Mouse (Mus musculus) neural tube, embryonic 15.5 days (tissue): ENCODE results near the gene Amn1. TPM values are rescaled to one million over a fixed set of nuclear protein-coding genes. Genes with fewer than 3 reads are reported as not detected.
"Not testable (repeated sequence)": the region's sequence is repeated elsewhere in the genome, so short reads cannot be mapped to it uniquely, and the experiment has no call there.

Source experiments
- ATAC-seq: fragments of 200-750 bp; cut with Nextera tagmentation; 2 replicates; pipeline ENCODE4 v1.8.0; 2017; ENCODE audit warnings: mild to moderate bottlenecking, moderate TSS enrichment, moderate library complexity; ENCODE audit not compliant: low FRiP score
- H3K27ac ChIP-seq: fragments of 300-500 bp; sonication (generic); replicated peaks from 2 replicates; pipeline ENCODE4 v1.5.1; 2015; ENCODE audit warnings: mild to moderate bottlenecking, inconsistent platforms
- H3K27me3 ChIP-seq: fragments of 300-500 bp; sonication (generic); replicated peaks from 2 replicates; pipeline ENCODE4 v1.6.1; 2015; ENCODE audit warnings: inconsistent platforms
- H3K36me3 ChIP-seq: fragments of 300-500 bp; sonication (generic); 2 replicates; pipeline ENCODE4 v1.6.1; 2015; ENCODE audit warnings: inconsistent platforms
- H3K4me1 ChIP-seq: fragments of 300-500 bp; sonication (generic); 2 replicates; pipeline ENCODE4 v1.6.1; 2015; ENCODE audit warnings: inconsistent platforms
- H3K4me2 ChIP-seq: fragments of 300-500 bp; sonication (generic); 2 replicates; pipeline ENCODE4 v1.6.1; 2015; ENCODE audit warnings: inconsistent platforms, mild to moderate bottlenecking, moderate library complexity
- H3K4me3 ChIP-seq: fragments of 300-500 bp; sonication (generic); replicated peaks from 2 replicates; pipeline ENCODE4 v1.5.1; 2015; ENCODE audit warnings: mild to moderate bottlenecking, inconsistent platforms
- H3K9ac ChIP-seq: fragments of 300-500 bp; sonication (generic); replicated peaks from 2 replicates; pipeline ENCODE4 v1.6.1; 2015; ENCODE audit warnings: mild to moderate bottlenecking, inconsistent platforms
- H3K9me3 ChIP-seq: fragments of 300-500 bp; sonication (generic); replicated peaks from 2 replicates; pipeline ENCODE4 v1.6.1; 2016; ENCODE audit warnings: inconsistent platforms
- WGBS: fragments of 180-500 bp; shearing (Covaris S2); methylation state at CpG from one replicate; pipeline ENCODE4 v1.1.7; 2015; ENCODE audit warnings: mixed read lengths; 5-methylcytosine and 5-hydroxymethylcytosine counted together
- polyA plus RNA-seq: library from polyadenylated mRNA; unstranded; fragments of >200 nt; fragmentation: Nextera tagmentation; extraction: Ambion mirVana; gene quantifications from 2 replicates; pipeline ENCODE4 v1.2.1, GENCODE M21; 2015

Amn1 gene
- polyA plus RNA-seq, 1 experiment from 2014 or later: 106 TPM

DNA sequence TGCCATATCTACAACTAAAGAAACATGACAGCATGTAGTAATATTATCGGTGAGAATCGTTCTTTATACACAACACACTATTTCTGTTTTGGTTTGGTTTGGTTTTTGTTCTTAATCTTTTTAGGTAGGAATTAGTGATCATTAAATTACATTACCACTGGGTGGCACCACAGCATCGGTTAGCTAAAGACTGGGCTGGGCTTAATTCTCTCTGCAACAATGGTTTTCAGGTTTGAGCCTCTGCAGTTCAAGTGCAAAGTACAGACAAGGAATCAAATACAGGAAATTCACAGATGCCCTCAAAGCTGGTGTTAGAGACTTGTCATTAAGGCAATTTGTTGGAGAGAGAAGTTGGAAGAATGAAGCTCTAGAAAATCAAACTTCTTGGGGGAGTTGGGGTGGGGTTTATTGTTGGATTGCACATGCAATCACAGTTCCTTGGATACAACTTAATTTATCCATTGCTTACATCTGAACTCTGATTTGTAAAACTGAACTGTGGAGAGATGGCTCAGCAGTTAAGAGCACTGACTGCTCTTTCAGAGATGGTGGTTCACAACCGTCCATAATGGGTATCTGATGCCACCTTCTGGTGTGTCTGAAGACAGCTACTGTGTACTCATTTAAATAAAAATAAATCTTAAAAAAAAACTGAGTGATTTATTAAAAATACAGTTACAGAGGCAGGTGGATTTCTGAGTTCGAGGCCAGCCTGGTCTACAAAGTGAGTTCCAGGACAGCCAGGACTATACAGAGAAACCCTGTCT lies 56.0 kb downstream of the Amn1 start:
- H3K4me1 ChIP-seq: 0 out of 2 replicates have a peak, but pooled peaks cover 2% of the 10 kb centered on the region
- no peak overlapping the region for H3K4me2 ChIP-seq
- 19% methylated on average over 5 of the region's 5 CpGs for WGBS
- H3K36me3 ChIP-seq: no peaks in the 10 kb centered on the region
- no peak overlapping the region for H3K27ac ChIP-seq
- no peaks in the 10 kb centered on the region for H3K27me3 ChIP-seq
- H3K9ac ChIP-seq: no peak overlapping the region
- ATAC-seq: peak; percentile 63; the same call in 1 of the 2 replicates
- no peaks in the 10 kb centered on the region for H3K9me3 ChIP-seq
- H3K4me3 ChIP-seq: no peak overlapping the region

DNA sequence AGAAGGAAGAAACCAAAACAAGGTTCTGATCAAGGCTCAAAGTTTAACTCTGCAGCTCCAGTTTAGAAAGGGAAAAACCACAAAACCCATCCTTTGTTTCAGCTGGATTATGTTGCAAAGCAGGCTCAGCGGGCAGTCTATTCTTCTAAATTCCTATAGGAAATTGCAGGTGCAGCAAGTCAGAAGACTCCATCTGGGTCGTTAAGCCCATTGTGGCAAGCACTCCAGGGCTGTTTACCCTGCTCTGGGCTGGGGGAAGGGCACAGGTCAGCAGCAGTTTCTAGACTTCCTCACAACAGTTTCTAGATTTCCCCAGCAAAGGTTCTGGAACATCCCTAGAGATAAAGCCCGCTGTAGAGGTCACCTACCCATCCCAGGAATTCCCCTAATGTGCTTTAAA lies 57.4 kb downstream of the Amn1 start:
- Histone ChIP-seq H3K4me3 (no peak overlapping the region), H3K9me3 (no peaks in the 10 kb centered on the region), H3K27me3 (no peaks in the 10 kb centered on the region), H3K9ac (no peak overlapping the region), H3K4me2 (no peak overlapping the region), H3K4me1 (0 out of 2 replicates have a peak, but pooled peaks cover 2% of the 10 kb centered on the region), H3K36me3 (no peaks in the 10 kb centered on the region), H3K27ac (no peak overlapping the region)
- 2% methylated on average over 3 of the region's 3 CpGs for WGBS
- ATAC-seq: no peak

DNA sequence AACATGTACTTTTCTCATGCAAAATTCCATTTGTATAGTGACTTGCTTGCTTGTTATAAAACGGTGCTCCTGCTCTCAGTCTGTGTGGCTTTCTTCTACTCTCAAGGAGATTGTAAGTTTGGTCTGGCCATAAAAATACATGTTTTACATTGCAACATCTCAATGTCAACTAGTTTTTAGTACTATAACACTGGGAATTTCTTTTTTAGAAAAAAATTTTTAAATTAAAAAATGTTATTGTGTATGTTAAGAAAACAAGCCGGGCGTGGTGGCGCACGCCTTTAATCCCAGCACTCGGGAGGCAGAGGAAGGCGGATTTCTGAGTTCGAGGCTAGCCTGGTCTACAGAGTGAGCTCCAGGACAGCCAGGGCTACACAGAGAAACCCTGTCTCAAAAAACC lies 58.6 kb downstream of the Amn1 start, which contains the start of gene Gm10203:
TSS of gene Gm10203 (plus strand) at position 301 of the 400 bp plus-strand sequence.
- not testable (repeated sequence) for H3K27me3 ChIP-seq, ATAC-seq, H3K36me3 ChIP-seq, H3K4me1 ChIP-seq, H3K4me2 ChIP-seq, H3K9ac ChIP-seq, H3K4me3 ChIP-seq, H3K27ac ChIP-seq, H3K9me3 ChIP-seq
- 78% methylated on average over 8 of the region's 8 CpGs for WGBS

DNA sequence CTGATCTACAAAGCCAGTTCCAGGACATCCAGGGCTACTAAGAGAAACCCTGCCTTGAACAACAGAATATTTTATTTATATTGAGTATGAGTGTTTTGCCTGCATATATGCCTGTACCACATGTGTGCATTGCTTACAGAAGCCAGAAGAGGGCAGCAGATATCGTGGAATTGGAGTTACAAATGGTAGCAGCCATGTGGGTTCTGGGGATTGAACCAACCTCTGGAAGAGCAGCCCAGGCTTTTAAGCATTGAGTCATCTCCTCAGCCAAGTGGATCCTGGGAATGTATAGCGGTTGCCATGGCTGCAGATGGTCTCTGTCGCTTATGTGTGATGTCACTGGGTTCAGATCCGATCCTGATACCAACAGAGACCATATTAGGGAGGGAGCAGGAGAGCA lies 61.8 kb downstream of the Amn1 start:
- WGBS: 72% methylated on average over 4 of the region's 4 CpGs
- Histone ChIP-seq H3K4me3 (no peak overlapping the region), H3K27ac (no peak overlapping the region), H3K9me3 (no peaks in the 10 kb centered on the region), H3K9ac (no peak overlapping the region), H3K27me3 (no peaks in the 10 kb centered on the region), H3K36me3 (no peaks in the 10 kb centered on the region), H3K4me2 (no peak overlapping the region), H3K4me1 (no peaks in the 10 kb centered on the region)
- no peak; the same call in 1 of the 2 replicates for ATAC-seq

DNA sequence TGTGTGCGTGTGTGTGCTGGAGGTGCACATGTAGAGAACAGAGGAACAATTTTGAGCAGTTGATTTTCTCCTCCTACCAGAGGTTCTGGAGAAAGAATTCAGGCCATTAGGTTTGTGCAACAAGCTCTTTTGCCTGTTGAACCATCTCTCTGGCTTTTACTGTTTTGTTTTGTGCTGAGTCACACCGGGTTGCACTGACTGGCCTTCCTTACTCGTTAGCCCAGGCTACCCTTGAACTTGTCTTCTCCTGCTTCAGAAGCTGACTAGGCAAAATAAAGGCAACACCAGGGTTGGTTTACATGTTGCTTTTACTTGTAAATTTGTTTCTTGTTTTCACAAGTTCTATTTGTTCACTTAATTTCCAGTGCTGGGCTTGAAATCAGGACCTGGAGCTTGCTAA lies 65.5 kb downstream of the Amn1 start:
- Histone ChIP-seq H3K4me1 (no peaks in the 10 kb centered on the region; the same call in 1 of the 2 replicates), H3K9me3 (no peaks in the 10 kb centered on the region), H3K27me3 (no peaks in the 10 kb centered on the region), H3K27ac (no peak overlapping the region), H3K4me2 (no peak overlapping the region), H3K9ac (no peak overlapping the region), H3K36me3 (no peaks in the 10 kb centered on the region), H3K4me3 (no peak overlapping the region)
- WGBS: 78% methylated on average over 3 of the region's 3 CpGs
- ATAC-seq: no peak

DNA sequence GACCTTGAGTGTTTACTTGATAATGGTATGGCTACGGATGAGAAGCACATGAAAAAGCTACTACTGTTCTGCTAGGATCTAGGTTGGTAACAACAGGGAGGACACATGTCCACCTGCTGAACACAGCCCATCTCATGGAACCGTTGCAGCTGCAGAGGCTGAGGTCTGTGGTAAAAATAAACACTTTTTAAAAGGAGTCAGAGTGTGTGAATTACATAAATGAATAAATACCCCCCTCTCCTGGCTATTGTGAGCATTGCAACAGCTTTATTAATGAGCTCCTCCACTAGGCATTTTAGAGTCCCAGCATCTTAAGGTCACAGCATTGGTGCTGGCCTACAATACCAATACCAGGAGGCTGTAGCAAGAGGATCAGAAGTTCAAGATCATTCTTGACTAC lies 68.7 kb downstream of the Amn1 start:
- no peaks in the 10 kb centered on the region; the same call in 1 of the 2 replicates for H3K4me1 ChIP-seq
- H3K9me3 ChIP-seq: no peaks in the 10 kb centered on the region
- H3K9ac ChIP-seq: no peak overlapping the region
- no peak overlapping the region for H3K27ac ChIP-seq
- no peak overlapping the region for H3K4me3 ChIP-seq
- no peak overlapping the region for H3K4me2 ChIP-seq
- ATAC-seq: peak; percentile 41
- no peaks in the 10 kb centered on the region for H3K36me3 ChIP-seq
- H3K27me3 ChIP-seq: no peaks in the 10 kb centered on the region
- 41% methylated on average over 2 of the region's 2 CpGs for WGBS

DNA sequence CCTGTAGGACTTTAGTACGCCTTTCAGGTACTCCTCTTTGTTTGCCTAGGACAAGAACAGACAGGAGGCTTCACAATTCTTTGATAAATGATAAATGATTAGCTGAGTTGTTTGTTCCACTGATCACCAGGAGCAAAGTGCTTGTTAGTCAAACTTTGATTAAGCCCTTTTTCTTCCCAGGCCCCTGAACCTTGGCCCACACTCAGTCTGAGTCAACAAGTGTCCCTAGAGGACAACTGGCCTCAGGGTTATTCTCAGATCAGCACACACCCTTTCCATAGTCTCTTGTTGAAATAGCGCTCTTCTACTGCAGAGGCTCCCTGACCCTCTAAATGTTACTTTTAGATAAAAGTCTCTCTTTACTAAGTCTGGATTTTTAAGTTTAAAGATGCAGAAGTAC lies 69.6 kb downstream of the Amn1 start:
- WGBS: 72% methylated on average over 2 of the region's 2 CpGs
- Histone ChIP-seq H3K27ac (no peak overlapping the region), H3K4me2 (no peak overlapping the region), H3K36me3 (no peaks in the 10 kb centered on the region), H3K27me3 (no peaks in the 10 kb centered on the region), H3K4me3 (no peak overlapping the region), H3K4me1 (no peaks in the 10 kb centered on the region; the same call in 1 of the 2 replicates), H3K9me3 (no peaks in the 10 kb centered on the region), H3K9ac (no peak overlapping the region)
- ATAC-seq: no peak

DNA sequence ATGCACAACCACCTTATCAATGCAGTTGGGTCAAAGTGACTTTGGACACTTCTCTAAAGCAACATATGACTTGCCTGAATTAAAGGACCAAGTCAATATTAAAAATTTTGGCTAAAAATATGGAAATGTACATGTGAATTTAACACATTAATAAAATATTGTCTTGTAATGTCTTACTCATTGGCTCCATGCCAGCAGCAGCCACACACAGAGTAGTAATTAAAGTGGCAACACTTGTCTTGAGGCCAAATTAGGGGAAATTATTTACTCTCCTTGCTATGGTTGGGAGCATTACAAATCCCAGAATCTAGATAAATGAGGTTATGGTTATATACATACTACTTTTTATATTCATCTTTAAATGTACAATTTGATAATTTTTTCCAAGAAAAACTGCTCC lies 71.5 kb downstream of the Amn1 start:
- Histone ChIP-seq H3K36me3 (no peaks in the 10 kb centered on the region), H3K9me3 (no peaks in the 10 kb centered on the region), H3K4me3 (no peak overlapping the region), H3K4me2 (no peak overlapping the region), H3K9ac (no peak overlapping the region), H3K4me1 (no peaks in the 10 kb centered on the region; the same call in 1 of the 2 replicates), H3K27me3 (no peaks in the 10 kb centered on the region), H3K27ac (no peak overlapping the region)
- ATAC-seq: no peak

DNA sequence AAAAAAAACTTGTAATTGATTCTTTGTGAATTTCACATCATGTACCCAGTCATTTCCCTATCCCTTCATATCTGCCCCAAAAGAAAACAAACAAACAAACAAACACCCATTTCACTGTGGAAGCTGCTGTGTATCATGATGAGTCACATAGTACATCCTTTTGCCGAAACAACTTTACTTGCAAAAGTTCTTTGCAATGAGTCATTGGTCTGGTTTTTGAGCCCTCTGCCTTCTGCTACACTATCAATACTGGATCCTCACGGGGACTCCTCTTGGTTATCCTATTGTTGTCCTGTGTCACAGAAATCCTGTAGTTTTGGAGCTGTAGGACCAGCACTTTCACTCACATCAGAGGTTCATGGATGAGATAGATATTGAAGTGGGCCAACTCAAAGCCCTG lies 79.6 kb downstream of the Amn1 start:
- Histone ChIP-seq H3K27me3 (no peaks in the 10 kb centered on the region), H3K36me3 (no peaks in the 10 kb centered on the region), H3K4me1 (no peaks in the 10 kb centered on the region), H3K9ac (no peak overlapping the region), H3K9me3 (no peaks in the 10 kb centered on the region), H3K27ac (no peak overlapping the region), H3K4me3 (no peak overlapping the region), H3K4me2 (no peak overlapping the region)
- ATAC-seq: no peak
- 81% methylated on average over 2 of the region's 2 CpGs for WGBS

DNA sequence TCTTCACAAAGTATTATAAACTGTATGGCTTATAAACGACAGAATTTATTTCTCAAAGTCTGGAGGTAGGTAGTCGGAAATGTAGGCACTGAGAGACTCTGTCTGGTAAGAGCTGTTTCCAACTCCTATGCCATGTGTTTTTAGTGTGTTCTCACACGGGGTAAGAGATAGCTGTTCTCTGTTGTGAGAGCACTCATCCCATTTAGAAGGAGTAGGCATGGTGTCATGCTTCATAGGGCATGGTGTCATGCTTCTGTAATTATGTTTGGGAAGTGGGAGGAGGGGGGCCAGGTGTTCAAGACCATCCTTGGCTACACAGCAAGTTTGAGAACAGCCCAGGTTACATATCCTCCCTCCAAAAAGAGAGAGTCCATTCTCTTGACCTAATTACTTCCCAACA lies 80.9 kb downstream of the Amn1 start:
- Histone ChIP-seq H3K36me3 (no peaks in the 10 kb centered on the region), H3K4me1 (no peaks in the 10 kb centered on the region), H3K27ac (no peak overlapping the region), H3K27me3 (no peaks in the 10 kb centered on the region), H3K9ac (no peak overlapping the region), H3K4me3 (no peak overlapping the region), H3K9me3 (no peaks in the 10 kb centered on the region), H3K4me2 (no peak overlapping the region)
- 81% methylated on average over 3 of the region's 3 CpGs for WGBS
- ATAC-seq: no peak
